Mouse (Mus musculus) C2C12 (cell line): ENCODE results near the gene Etnk2. TPM values are rescaled to one million over a fixed set of nuclear protein-coding genes. Genes with fewer than 3 reads are reported as not detected.

Source experiments
- H3K27me3 ChIP-seq: one replicate; pipeline ENCODE4 v1.6.1; 2011; ENCODE audit not compliant: control insufficient read depth, insufficient read depth, insufficient read length
- H3K36me3 ChIP-seq: one replicate; pipeline ENCODE4 v1.6.1; 2011; ENCODE audit not compliant: control insufficient read depth, insufficient read depth
- H3K4me3 ChIP-seq: one replicate; pipeline ENCODE4 v1.5.1; 2011; ENCODE audit warnings: mild to moderate bottlenecking, control low read depth; ENCODE audit not compliant: poor library complexity, insufficient read depth, severe bottlenecking
- H3K79me2 ChIP-seq: one replicate; pipeline ENCODE4 v1.6.1; 2011; ENCODE audit not compliant: control insufficient read depth, insufficient read depth
- H3K79me3 ChIP-seq: one replicate; pipeline ENCODE4 v1.6.1; 2011; ENCODE audit warnings: low read depth, control low read depth
- H3ac ChIP-seq: one replicate; pipeline ENCODE3; 2011; ENCODE audit warnings: low read depth; ENCODE audit not compliant: control insufficient read depth, insufficient read length
- CEBPB ChIP-seq: IDR thresholded peaks from one replicate; pipeline ENCODE4 v1.6.1; 2011; ENCODE audit warnings: low read depth, mild to moderate bottlenecking, control low read depth, moderate library complexity
- CTCF ChIP-seq: IDR thresholded peaks from one replicate; pipeline ENCODE4 v1.5.1; 2011; ENCODE audit not compliant: control insufficient read depth, insufficient read depth, insufficient read length
- FOSL1 ChIP-seq: IDR thresholded peaks from one replicate; pipeline ENCODE4 v1.8.0; 2011; ENCODE audit warnings: mild to moderate bottlenecking, low read length; ENCODE audit not compliant: poor library complexity, insufficient read depth, severe bottlenecking
- MAX ChIP-seq: IDR thresholded peaks from one replicate; pipeline ENCODE4 v1.6.1; 2011; ENCODE audit warnings: mild to moderate bottlenecking, control low read depth
- MYOD1 ChIP-seq: IDR thresholded peaks from one replicate; pipeline ENCODE4 v1.6.1; 2011; ENCODE audit warnings: low read depth; ENCODE audit not compliant: control insufficient read depth, insufficient read length
- MYOG ChIP-seq: IDR thresholded peaks from one replicate; pipeline ENCODE4 v1.6.1; 2011; ENCODE audit not compliant: control insufficient read depth, insufficient read length; ENCODE audit errors: extremely low read depth
- USF1 ChIP-seq: IDR thresholded peaks from one replicate; pipeline ENCODE4 v1.6.1; 2011; ENCODE audit warnings: low read depth, mild to moderate bottlenecking, control low read depth, moderate library complexity
- polyA plus RNA-seq: library from polyadenylated mRNA; unstranded; fragments of >200 nt; fragmentation: generic; extraction: Trizol; gene quantifications from one replicate; pipeline ENCODE4 v1.2.1, GENCODE M21; 2012; ENCODE audit warnings: missing spikeins

Gene Etnk2
- polyA plus RNA-seq, 1 experiment = not detected

- TF ChIP-seq CEBPB (no peak), MAX (no peak), CTCF (no peak), MYOG (no peak), FOSL1 (no peak), USF1 (no peak), MYOD1 (no peak)
- H3K4me3 ChIP-seq = no peak overlapping the region
- H3K79me3 ChIP-seq = no peaks in the 10 kb centered on the region
- no peaks in the 10 kb centered on the region for H3K36me3 ChIP-seq
- H3K79me2 ChIP-seq = no peaks in the 10 kb centered on the region
- no peak overlapping the region for H3ac ChIP-seq
- peaks cover 44% of the 10 kb centered on the region for H3K27me3 ChIP-seq
Observed at GRCm38 (mm10) chr1:133412941-133413340, 49.6 kb downstream of the Etnk2 start.

- no peaks in the 10 kb centered on the region for H3K79me3 ChIP-seq
- TF ChIP-seq USF1 (no peak), CEBPB (no peak), MYOD1 (no peak), CTCF (no peak), FOSL1 (no peak), MAX (no peak), MYOG (no peak)
- no peaks in the 10 kb centered on the region for H3K79me2 ChIP-seq
- no peak overlapping the region for H3ac ChIP-seq
- H3K36me3 ChIP-seq = no peaks in the 10 kb centered on the region
- peaks cover 61% of the 10 kb centered on the region for H3K27me3 ChIP-seq
- no peak overlapping the region for H3K4me3 ChIP-seq
Observed at GRCm38 (mm10) chr1:133415086-133415485, 51.7 kb downstream of the Etnk2 start.

GRCm38 (mm10) chr1:133415505-133415904 is 52.1 kb downstream of the Etnk2 start:
- Histone ChIP-seq H3K27me3 (peaks cover 60% of the 10 kb centered on the region), H3K36me3 (no peaks in the 10 kb centered on the region), H3K79me2 (no peaks in the 10 kb centered on the region), H3ac (no peak overlapping the region), H3K4me3 (no peak overlapping the region), H3K79me3 (no peaks in the 10 kb centered on the region)
- TF ChIP-seq CEBPB = no peak
- no peak for TF ChIP-seq CTCF
- no peak for TF ChIP-seq MAX
- TF ChIP-seq USF1 = no peak
- TF ChIP-seq FOSL1 = no peak
- no peak for TF ChIP-seq MYOG
- no peak for TF ChIP-seq MYOD1

GRCm38 (mm10) chr1:133416472-133416871 is 53.1 kb downstream of the Etnk2 start:
- Histone ChIP-seq H3ac (no peak overlapping the region), H3K79me3 (no peaks in the 10 kb centered on the region), H3K27me3 (peaks cover 64% of the 10 kb centered on the region), H3K36me3 (no peaks in the 10 kb centered on the region), H3K4me3 (no peak overlapping the region), H3K79me2 (no peaks in the 10 kb centered on the region)
- TF ChIP-seq MYOD1 = no peak
- TF ChIP-seq CTCF = no peak
- TF ChIP-seq CEBPB = no peak
- no peak for TF ChIP-seq MAX

GRCm38 (mm10) chr1:133417113-133417512 is 53.7 kb downstream of the Etnk2 start:
- peaks cover 62% of the 10 kb centered on the region for H3K27me3 ChIP-seq

GRCm38 (mm10) chr1:133417539-133417938 is 54.2 kb downstream of the Etnk2 start:
- H3K27me3 ChIP-seq = peaks cover 65% of the 10 kb centered on the region

More at GRCm38 (mm10) chr1:133417113-133417512, 53.7 kb downstream of the Etnk2 start:
- Histone ChIP-seq H3K79me2 (no peaks in the 10 kb centered on the region), H3K4me3 (no peak overlapping the region), H3K79me3 (no peaks in the 10 kb centered on the region), H3ac (no peak overlapping the region), H3K36me3 (no peaks in the 10 kb centered on the region)
- TF ChIP-seq FOSL1 (no peak), MYOG (no peak), USF1 (no peak), MYOD1 (no peak), MAX (no peak), CEBPB (no peak), CTCF (no peak)

More at GRCm38 (mm10) chr1:133417539-133417938, 54.2 kb downstream of the Etnk2 start:
- H3ac ChIP-seq = no peak overlapping the region
- no peaks in the 10 kb centered on the region for H3K36me3 ChIP-seq
- no peaks in the 10 kb centered on the region for H3K79me2 ChIP-seq
- H3K79me3 ChIP-seq = no peaks in the 10 kb centered on the region
- no peak overlapping the region for H3K4me3 ChIP-seq
- TF ChIP-seq FOSL1 (no peak), MYOD1 (no peak), CEBPB (no peak), MYOG (no peak), MAX (no peak), CTCF (no peak), USF1 (no peak)
